8 mouse cellular contexts compared by ENCODE assay signal in genomic region chr4:128971065-128971694, GRCm38 (mm10). TPM values are rescaled to one million over a fixed set of nuclear protein-coding genes. Genes with fewer than 3 reads are reported as not detected.
DNase-seq lines count a peak whose midpoint lies in the region; ATAC-seq and TF ChIP-seq lines count a peak whose summit lies in the region.

No protein-coding gene starts in this region.

- WGBS in liver, embryonic 14.5 days (ENCODE audit: insufficient replicate concordance), result 33% methylated on average over 14 of the region's 14 CpGs
- WGBS in neural tube, embryonic 15.5 days, result 40% methylated on average over 14 of the region's 14 CpGs

- no peak overlapping the region for H3K27ac ChIP-seq in liver, embryonic 14.5 days
- no peak overlapping the region for H3K27ac ChIP-seq in neural tube, embryonic 15.5 days (replicated peaks)

- peak; percentile 84 for TF ChIP-seq CTCF in liver, embryonic 14.5 days (IDR thresholded peaks at IDR 0.05; ENCODE audit: low read depth)

- H3K4me2 ChIP-seq in liver, embryonic 14.5 days (ENCODE audit: low read depth), result no peak overlapping the region
- H3K4me2 ChIP-seq in neural tube, embryonic 15.5 days, result no peak overlapping the region

- H3K9me3 ChIP-seq in liver, embryonic 14.5 days (ENCODE audit: control insufficient read depth, low read length), result no peaks in the 10 kb centered on the region
- H3K9me3 ChIP-seq in neural tube, embryonic 15.5 days (replicated peaks), result no peaks in the 10 kb centered on the region

- DNase-seq in right cerebral cortex, postnatal 14 days, result peak; percentile 85
- DNase-seq in right cerebral cortex, postnatal 25 days, result no peak
- peak; percentile 66 for DNase-seq in cerebellum, adult 11-12 months
- DNase-seq in kidney, adult 11 months, result peak; percentile 60
- DNase-seq in liver, embryonic 14.5 days (ENCODE audit: low read depth in 3 of 3, low spot score in 3 of 3), result peak in 1 of 3 experiments; percentile 41
- DNase-seq in thymus, postnatal 4 days, result peak; percentile 91

- H3K27me3 ChIP-seq in liver, embryonic 14.5 days (ENCODE audit: control insufficient read depth, insufficient read depth, low read length), result no peaks in the 10 kb centered on the region
- H3K27me3 ChIP-seq in neural tube, embryonic 15.5 days (replicated peaks), result no peaks in the 10 kb centered on the region

- no peak overlapping the region for H3K4me3 ChIP-seq in liver, embryonic 14.5 days (ENCODE audit: insufficient read depth in 1 of 2, low read depth in 2 of 2, low read length in 2 of 2)
- no peak overlapping the region for H3K4me3 ChIP-seq in neural tube, embryonic 15.5 days (replicated peaks)

- no peak overlapping the region for H3K9ac ChIP-seq in liver, embryonic 14.5 days (replicated peaks)
- no peak overlapping the region for H3K9ac ChIP-seq in neural tube, embryonic 15.5 days (replicated peaks)

- H3K4me1 ChIP-seq in liver, embryonic 14.5 days (replicated peaks; ENCODE audit: control insufficient read depth in 2 of 2, insufficient read depth in 2 of 2, low read length in 1 of 2), result peaks cover 0 to 3% of the 10 kb centered on the region in 2 experiments; a peak in 2 of 4 replicates
- peaks cover 15% of the 10 kb centered on the region for H3K4me1 ChIP-seq in neural tube, embryonic 15.5 days

- no peaks in the 10 kb centered on the region for H3K36me3 ChIP-seq in liver, embryonic 14.5 days (replicated peaks; ENCODE audit: control insufficient read depth, insufficient read depth, low read depth)
- H3K36me3 ChIP-seq in neural tube, embryonic 15.5 days, result no peaks in the 10 kb centered on the region

- peak; percentile 80; the same call in 1 of the 2 replicates for ATAC-seq in frontal cortex, adult (ENCODE audit: low TSS enrichment)
- no peak for ATAC-seq in liver, embryonic 14.5 days (ENCODE audit: insufficient read depth)
- ATAC-seq in neural tube, embryonic 15.5 days (ENCODE audit: low FRiP score), result peak; percentile 47; the same call in 1 of the 2 replicates

- no peak for TF ChIP-seq EP300 in liver, embryonic 14.5 days (IDR thresholded peaks at IDR 0.05; ENCODE audit: low read depth)

RNA-seq across cellular contexts. Expression of gene Azin2, which starts 8.9 kb away (rescaled TPM):
- polyA plus RNA-seq in liver, embryonic 14.5 days (2012; rRNA removed), result 0.47 and 0.62 TPM in 2 replicates
- polyA plus RNA-seq in liver, embryonic 14.5 days (2014; fragmentation: Nextera tagmentation; extraction: Ambion mirVana), result 0.27 and 0.59 TPM in 2 replicates
- 20.3 and 20.7 TPM in 2 replicates for polyA plus RNA-seq in neural tube, embryonic 15.5 days (2015; fragmentation: Nextera tagmentation; extraction: Ambion mirVana)

RNA-seq across cellular contexts. Expression of gene Ak2, which starts 20.6 kb away (rescaled TPM):
- 44.6 and 68.3 TPM in 2 replicates for polyA plus RNA-seq in liver, embryonic 14.5 days (2012; rRNA removed)
- polyA plus RNA-seq in liver, embryonic 14.5 days (2014; fragmentation: Nextera tagmentation; extraction: Ambion mirVana), result 94.0 and 101 TPM in 2 replicates
- polyA plus RNA-seq in neural tube, embryonic 15.5 days (2015; fragmentation: Nextera tagmentation; extraction: Ambion mirVana), result 90.2 and 120 TPM in 2 replicates

Comparison
In these comparisons a context has a peak if more than half of its experiments do, and no peak if none do; other contexts are left out.
1. RNA of gene Azin2, which starts 8.9 kb away (polyA plus RNA-seq): 20.3 to 20.7 TPM in neural tube, embryonic 15.5 days; 0.27 to 0.62 TPM in liver, embryonic 14.5 days; every median in the first group is over 10 times any median in the second.